Mouse (Mus musculus): ENCODE measurements around the gene Lpcat1. TPM values are rescaled to one million over a fixed set of nuclear protein-coding genes. Genes with fewer than 3 reads are reported as not detected.

The Lpcat1 gene
- polyA plus RNA-seq, 1 experiment from 2014 or later = 54.7 TPM

GRCm38 (mm10) chr13:73468834-73469233, 1.8 kb downstream of the Lpcat1 start:
- Histone ChIP-seq H3K9me3 (replicated peaks; ENCODE audit: control insufficient read depth, low read length) (no peaks in the 10 kb centered on the region), H3K9ac (ENCODE audit: low read length) (peak overlapping the region; percentile 97; the same call in 1 of the 2 replicates), H3K4me1 (ENCODE audit: control insufficient read depth, insufficient read depth, low read length) (peaks cover 17% of the 10 kb centered on the region), H3K4me2 (ENCODE audit: low read length) (peak overlapping the region; percentile 80), H3K27ac (ENCODE audit: low read depth, low read length) (no peak overlapping the region), H3K4me3 (ENCODE audit: low read depth, low read length) (peak overlapping the region; percentile 91; the same call in 1 of the 2 replicates), H3K36me3 (ENCODE audit: control insufficient read depth, insufficient read depth, low read length) (no peaks in the 10 kb centered on the region), H3K27me3 (replicated peaks; ENCODE audit: control insufficient read depth, insufficient read depth, low read length) (no peaks in the 10 kb centered on the region)
- ATAC-seq (no peak), DNase-seq (ENCODE audit: low spot score) (no peak)
- 66% methylated on average over 3 of the region's 3 CpGs for WGBS

- WGBS = 76% methylated on average over 9 of the region's 9 CpGs
- no peak for ATAC-seq
- Histone ChIP-seq H3K9ac (ENCODE audit: low read length) (peak overlapping the region; percentile 97; the same call in 1 of the 2 replicates), H3K27me3 (replicated peaks; ENCODE audit: control insufficient read depth, insufficient read depth, low read length) (no peaks in the 10 kb centered on the region), H3K4me3 (ENCODE audit: low read depth, low read length) (no peak overlapping the region), H3K4me1 (ENCODE audit: control insufficient read depth, insufficient read depth, low read length) (peaks cover 17% of the 10 kb centered on the region), H3K36me3 (ENCODE audit: control insufficient read depth, insufficient read depth, low read length) (no peaks in the 10 kb centered on the region), H3K4me2 (ENCODE audit: low read length) (peak overlapping the region; percentile 80), H3K9me3 (replicated peaks; ENCODE audit: control insufficient read depth, low read length) (no peaks in the 10 kb centered on the region), H3K27ac (ENCODE audit: low read depth, low read length) (no peak overlapping the region)
- no peak for DNase-seq (ENCODE audit: low spot score)
Observed at GRCm38 (mm10) chr13:73469257-73469967, 2.4 kb downstream of the Lpcat1 start.

- DNase-seq (ENCODE audit: low spot score) (no peak), ATAC-seq (no peak)
- Histone ChIP-seq H3K4me3 (ENCODE audit: low read depth, low read length) (no peak overlapping the region), H3K9me3 (replicated peaks; ENCODE audit: control insufficient read depth, low read length) (no peaks in the 10 kb centered on the region), H3K4me2 (ENCODE audit: low read length) (no peak overlapping the region), H3K9ac (ENCODE audit: low read length) (no peak overlapping the region), H3K36me3 (ENCODE audit: control insufficient read depth, insufficient read depth, low read length) (no peaks in the 10 kb centered on the region), H3K27ac (ENCODE audit: low read depth, low read length) (no peak overlapping the region), H3K27me3 (replicated peaks; ENCODE audit: control insufficient read depth, insufficient read depth, low read length) (no peaks in the 10 kb centered on the region), H3K4me1 (ENCODE audit: control insufficient read depth, insufficient read depth, low read length) (peaks cover 17% of the 10 kb centered on the region)
- WGBS = 77% methylated on average over 3 of the region's 3 CpGs
Observed at GRCm38 (mm10) chr13:73472481-73472880, 5.5 kb downstream of the Lpcat1 start.

GRCm38 (mm10) chr13:73473746-73474145, 6.7 kb downstream of the Lpcat1 start:
- no peak overlapping the region for H3K9ac ChIP-seq (ENCODE audit: low read length)
- H3K4me2 ChIP-seq (ENCODE audit: low read length) = no peak overlapping the region
- no peaks in the 10 kb centered on the region for H3K36me3 ChIP-seq (ENCODE audit: control insufficient read depth, insufficient read depth, low read length)
- ATAC-seq (no peak), DNase-seq (ENCODE audit: low spot score) (no peak)
- H3K4me3 ChIP-seq (ENCODE audit: low read depth, low read length) = no peak overlapping the region
- H3K4me1 ChIP-seq (ENCODE audit: control insufficient read depth, insufficient read depth, low read length) = peaks cover 8% of the 10 kb centered on the region
- H3K27ac ChIP-seq (ENCODE audit: low read depth, low read length) = no peak overlapping the region
- no peaks in the 10 kb centered on the region for H3K9me3 ChIP-seq (replicated peaks; ENCODE audit: control insufficient read depth, low read length)
- WGBS = 94% methylated on average over 2 of the region's 2 CpGs
- H3K27me3 ChIP-seq (replicated peaks; ENCODE audit: control insufficient read depth, insufficient read depth, low read length) = no peaks in the 10 kb centered on the region

GRCm38 (mm10) chr13:73474163-73474562, 7.2 kb downstream of the Lpcat1 start:
- Histone ChIP-seq H3K36me3 (ENCODE audit: control insufficient read depth, insufficient read depth, low read length) (no peaks in the 10 kb centered on the region), H3K4me1 (ENCODE audit: control insufficient read depth, insufficient read depth, low read length) (peaks cover 4% of the 10 kb centered on the region; the same call in 1 of the 2 replicates), H3K27me3 (replicated peaks; ENCODE audit: control insufficient read depth, insufficient read depth, low read length) (no peaks in the 10 kb centered on the region), H3K9me3 (replicated peaks; ENCODE audit: control insufficient read depth, low read length) (no peaks in the 10 kb centered on the region), H3K4me2 (ENCODE audit: low read length) (no peak overlapping the region), H3K9ac (ENCODE audit: low read length) (no peak overlapping the region), H3K27ac (ENCODE audit: low read depth, low read length) (no peak overlapping the region), H3K4me3 (ENCODE audit: low read depth, low read length) (no peak overlapping the region)
- ATAC-seq = no peak
- DNase-seq (ENCODE audit: low spot score) = no peak
- WGBS = 86% methylated on average over 6 of the region's 6 CpGs

GRCm38 (mm10) chr13:73475058-73475980, 8.3 kb downstream of the Lpcat1 start:
- Histone ChIP-seq H3K4me3 (ENCODE audit: low read depth, low read length) (no peak overlapping the region), H3K4me1 (ENCODE audit: control insufficient read depth, insufficient read depth, low read length) (no peaks in the 10 kb centered on the region), H3K4me2 (ENCODE audit: low read length) (no peak overlapping the region), H3K9ac (ENCODE audit: low read length) (no peak overlapping the region), H3K9me3 (replicated peaks; ENCODE audit: control insufficient read depth, low read length) (no peaks in the 10 kb centered on the region), H3K27me3 (replicated peaks; ENCODE audit: control insufficient read depth, insufficient read depth, low read length) (no peaks in the 10 kb centered on the region), H3K27ac (ENCODE audit: low read depth, low read length) (no peak overlapping the region), H3K36me3 (ENCODE audit: control insufficient read depth, insufficient read depth, low read length) (no peaks in the 10 kb centered on the region)
- 93% methylated on average over 12 of the region's 12 CpGs for WGBS
- ATAC-seq (no peak), DNase-seq (ENCODE audit: low spot score) (no peak)

GRCm38 (mm10) chr13:73476259-73476658, 9.3 kb downstream of the Lpcat1 start:
- 89% methylated on average over 5 of the region's 5 CpGs for WGBS
- Histone ChIP-seq H3K36me3 (ENCODE audit: control insufficient read depth, insufficient read depth, low read length) (no peaks in the 10 kb centered on the region), H3K27me3 (replicated peaks; ENCODE audit: control insufficient read depth, insufficient read depth, low read length) (no peaks in the 10 kb centered on the region), H3K4me2 (ENCODE audit: low read length) (no peak overlapping the region), H3K4me3 (ENCODE audit: low read depth, low read length) (no peak overlapping the region), H3K4me1 (ENCODE audit: control insufficient read depth, insufficient read depth, low read length) (no peaks in the 10 kb centered on the region), H3K9ac (ENCODE audit: low read length) (no peak overlapping the region), H3K27ac (ENCODE audit: low read depth, low read length) (no peak overlapping the region), H3K9me3 (replicated peaks; ENCODE audit: control insufficient read depth, low read length) (no peaks in the 10 kb centered on the region)
- DNase-seq (ENCODE audit: low spot score) (no peak), ATAC-seq (no peak)

GRCm38 (mm10) chr13:73476796-73477195, 9.8 kb downstream of the Lpcat1 start:
- DNase-seq (ENCODE audit: low spot score) (no peak), ATAC-seq (no peak)
- H3K4me3 ChIP-seq (ENCODE audit: low read depth, low read length) = no peak overlapping the region
- H3K4me2 ChIP-seq (ENCODE audit: low read length) = no peak overlapping the region
- H3K27me3 ChIP-seq (replicated peaks; ENCODE audit: control insufficient read depth, insufficient read depth, low read length) = no peaks in the 10 kb centered on the region
- H3K9me3 ChIP-seq (replicated peaks; ENCODE audit: control insufficient read depth, low read length) = no peaks in the 10 kb centered on the region
- H3K9ac ChIP-seq (ENCODE audit: low read length) = no peak overlapping the region
- 90% methylated on average over 8 of the region's 8 CpGs for WGBS
- H3K27ac ChIP-seq (ENCODE audit: low read depth, low read length) = no peak overlapping the region
- H3K36me3 ChIP-seq (ENCODE audit: control insufficient read depth, insufficient read depth, low read length) = no peaks in the 10 kb centered on the region
- H3K4me1 ChIP-seq (ENCODE audit: control insufficient read depth, insufficient read depth, low read length) = no peaks in the 10 kb centered on the region

- ATAC-seq = no peak
Observed at GRCm38 (mm10) chr13:73477841-73478240, 10.8 kb downstream of the Lpcat1 start.

More at GRCm38 (mm10) chr13:73477841-73478240, 10.8 kb downstream of the Lpcat1 start:
- DNase-seq (ENCODE audit: low spot score) = no peak
- Histone ChIP-seq H3K36me3 (ENCODE audit: control insufficient read depth, insufficient read depth, low read length) (no peaks in the 10 kb centered on the region), H3K4me3 (ENCODE audit: low read depth, low read length) (no peak overlapping the region), H3K9me3 (replicated peaks; ENCODE audit: control insufficient read depth, low read length) (no peaks in the 10 kb centered on the region), H3K4me2 (ENCODE audit: low read length) (no peak overlapping the region), H3K4me1 (ENCODE audit: control insufficient read depth, insufficient read depth, low read length) (no peaks in the 10 kb centered on the region), H3K9ac (ENCODE audit: low read length) (no peak overlapping the region), H3K27me3 (replicated peaks; ENCODE audit: control insufficient read depth, insufficient read depth, low read length) (no peaks in the 10 kb centered on the region), H3K27ac (ENCODE audit: low read depth, low read length) (no peak overlapping the region)
- WGBS = 78% methylated on average over 2 of the region's 2 CpGs
